Mouse (Mus musculus) spleen, postnatal 4 days (tissue): ENCODE data around the gene Frmd4b.
"Not testable (repeated sequence)": the region's sequence is repeated elsewhere in the genome, so short reads cannot be mapped to it uniquely, and the experiment has no call there.

Source experiments
- DNase-seq, 2 experiments: peaks; one replicate each; pipeline ENCODE4 v3.0.0; 2022; ENCODE audit warnings: low spot score in 2 of 2

Gene Frmd4b

DNA sequence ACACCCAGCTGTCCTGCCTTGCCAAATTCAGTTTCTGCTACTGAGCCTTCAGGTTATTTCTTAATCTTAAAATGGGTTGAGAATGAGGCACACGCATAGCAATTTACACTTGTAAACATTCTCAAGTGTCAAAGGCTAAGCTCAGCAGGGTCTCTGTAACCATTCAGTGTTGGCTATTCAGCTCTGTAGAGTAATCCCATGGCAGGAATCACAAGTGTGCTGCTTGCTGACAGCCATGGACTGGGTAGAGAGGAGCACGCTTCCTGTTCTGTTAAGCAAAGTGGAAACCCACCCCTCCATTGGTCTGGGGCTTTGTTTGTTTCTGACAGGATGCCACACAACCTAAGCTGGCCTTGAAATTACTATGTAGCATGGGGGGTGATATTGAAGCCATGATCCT is 246.4 kb downstream of the Frmd4b start:
- no peak for DNase-seq

DNA sequence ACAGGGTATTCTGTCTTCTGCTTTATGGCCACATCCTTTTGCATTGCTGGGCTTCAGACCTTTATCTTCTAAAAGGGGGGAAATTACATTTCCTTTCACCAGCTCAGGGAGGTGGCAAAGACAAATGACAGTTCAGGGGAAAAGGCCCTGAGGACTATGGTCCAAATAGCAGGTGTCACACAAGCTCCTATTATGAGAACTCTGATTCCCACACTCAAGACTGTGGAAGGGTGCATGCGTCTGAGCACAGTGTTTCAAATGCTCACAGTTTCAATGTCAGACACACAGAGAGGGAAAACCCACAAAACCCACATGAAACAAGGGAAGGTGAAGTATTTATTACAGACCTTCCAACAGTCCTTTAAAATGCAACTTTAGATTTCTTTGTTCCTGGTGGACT is 246.9 kb downstream of the Frmd4b start:
- DNase-seq: no peak

GRCm38 (mm10) chr6:97363846-97364245 is 253.5 kb downstream of the Frmd4b start:
- no peak for DNase-seq

DNA sequence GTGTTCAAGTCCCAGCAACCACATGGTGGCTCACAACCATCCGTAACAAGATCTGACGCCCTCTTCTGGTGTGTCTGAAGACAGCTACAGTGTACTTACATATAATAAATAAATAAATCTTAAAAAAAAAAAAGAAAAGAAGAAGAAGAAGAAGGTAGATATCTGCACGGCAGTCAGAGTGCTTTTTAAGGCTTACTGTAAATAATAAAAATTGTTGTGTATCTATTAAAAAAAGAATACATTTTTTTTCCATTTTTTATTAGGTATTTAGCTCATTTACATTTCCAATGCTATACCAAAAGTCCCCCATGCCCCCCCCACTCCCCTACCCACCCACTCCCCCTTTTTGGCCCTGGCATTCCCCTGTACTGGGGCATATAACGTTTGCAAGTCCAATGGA is 259.7 kb downstream of the Frmd4b start:
- DNase-seq: not testable (repeated sequence)

DNA sequence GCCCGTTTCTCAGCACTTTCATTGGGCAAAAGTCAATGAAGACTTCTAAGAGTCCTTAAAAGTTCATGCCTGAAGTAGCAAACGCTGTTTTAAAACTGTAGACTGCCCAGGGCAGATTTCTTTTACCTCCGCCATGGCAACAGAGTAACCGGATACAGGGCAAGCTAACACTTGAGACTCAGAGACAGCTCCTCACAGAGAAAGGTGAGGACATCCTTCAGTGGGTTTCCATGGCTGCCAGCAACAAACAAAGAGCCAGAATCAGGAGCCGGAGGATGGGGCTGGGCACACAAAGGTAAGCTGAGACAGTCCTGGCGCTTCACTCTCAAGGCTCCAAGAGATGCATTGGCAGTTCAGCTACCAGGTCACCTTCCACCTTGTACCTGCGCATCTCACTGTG is 260.7 kb downstream of the Frmd4b start:
- no peak for DNase-seq

DNA sequence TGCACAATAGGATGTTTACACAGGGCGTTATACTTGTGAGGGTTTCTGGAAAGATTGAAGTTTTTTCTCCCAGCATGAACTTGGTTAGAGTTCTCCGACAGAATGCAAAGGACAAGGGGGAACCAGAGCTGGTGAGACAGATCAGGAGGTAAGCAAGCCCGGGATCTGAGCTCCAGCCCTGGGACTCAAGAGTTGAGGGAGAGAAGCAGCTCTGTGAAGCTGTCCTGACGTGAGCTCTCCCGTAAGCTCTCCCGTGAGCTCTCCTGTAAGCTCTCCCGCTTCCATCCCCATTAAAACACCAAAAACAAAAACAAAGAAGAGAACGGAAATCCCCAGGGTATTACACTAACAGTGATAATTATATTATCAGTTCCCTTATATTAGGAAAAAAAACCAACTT is 262.2 kb downstream of the Frmd4b start:
- no peak for DNase-seq

GRCm38 (mm10) chr6:97353933-97354332 is 263.4 kb downstream of the Frmd4b start:
- DNase-seq: no peak

GRCm38 (mm10) chr6:97353371-97353770 is 264.0 kb downstream of the Frmd4b start:
- DNase-seq: no peak

GRCm38 (mm10) chr6:97352505-97353154 is 264.7 kb downstream of the Frmd4b start:
- no peak for DNase-seq

- no peak for DNase-seq
Observed at GRCm38 (mm10) chr6:97349355-97350138, 267.8 kb downstream of the Frmd4b start.

DNA sequence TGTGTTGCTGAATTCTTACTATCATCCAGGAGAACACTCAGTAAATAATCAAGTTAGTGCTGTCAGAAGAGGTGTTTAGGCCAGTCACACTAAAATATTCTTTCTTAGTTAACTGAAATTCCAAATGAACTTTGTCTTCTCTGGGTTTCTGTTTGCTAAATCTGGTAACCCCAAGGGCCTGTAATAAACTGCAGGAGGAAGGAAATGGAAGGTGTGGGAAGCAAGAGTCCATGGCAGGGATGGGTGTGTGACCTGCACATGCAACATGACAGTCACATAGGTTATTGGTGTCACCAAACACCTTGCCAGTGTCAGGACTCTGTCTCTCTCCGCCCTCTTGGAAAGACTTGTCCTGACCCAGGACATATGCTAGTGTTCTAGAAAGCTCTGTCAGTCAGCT is 270.4 kb downstream of the Frmd4b start:
- DNase-seq: no peak

- DNase-seq: no peak
Observed at GRCm38 (mm10) chr6:97346527-97346926, 270.8 kb downstream of the Frmd4b start.

GRCm38 (mm10) chr6:97345921-97346320 is 271.4 kb downstream of the Frmd4b start:
- DNase-seq: no peak

DNA sequence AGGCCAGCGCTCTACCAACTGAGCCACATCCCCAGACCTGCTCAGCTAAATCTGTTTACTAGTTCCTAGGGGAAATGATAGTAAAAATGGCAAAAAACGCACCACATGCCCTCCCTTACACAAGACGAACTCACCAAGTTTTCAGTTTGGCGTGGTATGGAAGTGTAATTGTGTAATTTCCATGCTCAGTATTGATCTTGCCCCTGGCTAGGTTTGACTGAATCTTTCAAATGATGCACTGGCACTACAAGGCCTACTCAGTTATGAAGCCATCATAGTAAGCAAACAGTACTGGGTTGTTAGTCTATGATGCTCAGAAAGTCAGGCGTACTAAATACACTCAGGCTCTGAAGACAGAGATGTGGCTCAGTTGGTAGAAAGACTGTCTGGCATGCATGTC is 275.2 kb downstream of the Frmd4b start:
- no peak for DNase-seq

- DNase-seq: no peak
Observed at GRCm38 (mm10) chr6:97341628-97342027, 275.7 kb downstream of the Frmd4b start.

GRCm38 (mm10) chr6:97341148-97341547 is 276.2 kb downstream of the Frmd4b start:
- no peak for DNase-seq

DNA sequence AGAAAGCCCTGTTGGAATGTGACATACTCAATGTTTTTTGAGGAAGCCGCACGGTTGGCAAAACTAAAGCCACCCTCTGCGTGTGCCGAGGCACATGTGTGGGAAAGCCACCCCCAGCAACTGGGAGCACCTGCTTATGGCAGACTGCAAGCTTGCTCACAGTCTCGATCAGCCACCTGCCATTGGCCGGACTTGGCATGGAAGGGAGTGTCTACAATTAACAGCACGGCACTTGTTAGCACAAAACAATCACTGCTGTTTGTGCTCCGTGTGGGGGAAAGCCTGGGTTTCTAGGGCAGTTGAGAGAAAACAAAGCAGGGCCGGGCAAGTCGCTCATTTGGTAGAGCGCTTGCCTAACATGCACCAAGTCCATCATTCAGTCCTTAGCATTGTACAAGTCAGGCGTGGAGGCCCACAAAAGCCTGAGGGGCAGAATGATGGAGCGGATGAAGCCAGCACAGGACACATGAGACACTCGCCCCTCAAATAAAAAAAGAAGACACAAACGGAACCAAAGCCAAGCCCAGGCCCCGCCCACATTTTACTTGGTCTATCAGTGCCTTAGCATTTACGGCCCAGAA is 277.0 kb downstream of the Frmd4b start:
- DNase-seq: no peak

- DNase-seq: no peak
Observed at GRCm38 (mm10) chr6:97339271-97339681, 278.1 kb downstream of the Frmd4b start.

- no peak for DNase-seq
Observed at GRCm38 (mm10) chr6:97338843-97339242, 278.5 kb downstream of the Frmd4b start.

GRCm38 (mm10) chr6:97333323-97333722 is 284.0 kb downstream of the Frmd4b start:
- DNase-seq: no peak

DNA sequence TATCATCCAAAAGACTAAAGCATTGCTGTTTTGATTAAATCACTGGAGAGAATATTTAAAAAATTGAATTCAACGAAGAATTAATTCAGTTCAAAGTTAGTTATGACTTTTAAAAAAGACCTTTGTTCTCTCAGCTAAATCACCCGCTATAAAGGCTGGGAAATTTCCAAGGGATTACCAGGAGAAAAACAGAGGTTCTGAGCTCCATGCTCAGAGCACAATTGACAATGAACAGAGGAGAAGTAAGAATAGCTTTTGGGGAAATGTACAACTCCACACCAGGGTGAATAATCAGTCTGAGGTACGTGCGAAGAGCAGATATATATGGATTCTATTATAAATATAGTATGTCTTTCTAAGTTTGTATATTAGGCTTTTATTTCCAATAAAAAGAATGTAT is 293.4 kb downstream of the Frmd4b start:
- no peak for DNase-seq

GRCm38 (mm10) chr6:97322126-97322525 is 295.2 kb downstream of the Frmd4b start:
- no peak for DNase-seq

DNA sequence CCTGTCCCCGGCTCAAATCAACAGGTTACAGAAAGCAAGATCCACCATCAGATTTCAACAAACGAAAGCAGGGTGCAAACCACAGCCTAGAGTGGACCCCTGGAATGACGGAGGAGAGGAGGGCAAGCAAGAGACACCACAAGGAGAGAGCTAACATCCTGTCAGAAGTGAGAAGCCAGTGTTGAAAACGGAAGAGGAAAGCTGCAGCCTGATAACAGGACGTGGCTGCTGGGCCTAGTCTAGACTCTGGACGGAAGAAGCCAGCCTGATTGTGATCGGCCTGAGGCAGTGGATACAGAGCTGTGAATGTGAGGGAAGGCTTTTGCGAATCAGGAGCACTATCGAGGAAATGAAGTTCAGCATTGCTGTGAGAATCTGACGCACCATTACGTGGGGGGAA is 296.2 kb downstream of the Frmd4b start:
- no peak for DNase-seq
